Comparison of ENCODE assay signal across 10 mouse cellular contexts in genomic region chr5:92763546-92763952, GRCm38 (mm10).
DNase-seq lines count a peak whose midpoint lies in the region; ATAC-seq and TF ChIP-seq lines count a peak whose summit lies in the region.
"Had no signal": no experiment of that assay in that cellular context is flagged by ENCODE, and none has a peak within 500 bp of the region (broad histone marks: within the 10 kb centered on the region; RNA-seq: fewer than 3 reads in every experiment).

No protein-coding gene starts in this region.

- POLR2A ChIA-PET in Patski (lab: Charles Lee): interaction anchor here (1.0 to 2.1 kb wide), 6 partner anchors 9 to 93 kb away, joined by 3 to 11 read pairs (median 6); no protein-coding TSS in a partner anchor

- in situ Hi-C loops in Patski (cut with MboI; ENCODE audit: low pct_unique_long_range_greater_than_20kb): no loop called here

- CTCF ChIA-PET in Patski (lab: Charles Lee): interaction anchor here (0.8 to 3.9 kb wide), 13 partner anchors 10 to 196 kb away, joined by 3 to 20 read pairs (median 4); no protein-coding TSS in a partner anchor

- H3K27me3 ChIP-seq in hindbrain, embryonic 10.5 days (ENCODE audit: insufficient read depth, poor library complexity, severe bottlenecking): no peaks in the 10 kb centered on the region
- H3K27me3 ChIP-seq in hindbrain, embryonic 16.5 days (replicated peaks; ENCODE audit: control insufficient read depth, insufficient read depth, low read length): no peaks in the 10 kb centered on the region
- no peaks in the 10 kb centered on the region for H3K27me3 ChIP-seq in Patski
- no peaks in the 10 kb centered on the region for H3K27me3 ChIP-seq in kidney, embryonic 16.5 days (ENCODE audit: insufficient read depth, low read length)
- H3K27me3 ChIP-seq: liver, embryonic 13.5 days had no signal

- no peak for ATAC-seq in hindbrain, embryonic 16.5 days
- ATAC-seq in Patski: peak; percentile 79
- peak; percentile 40; the same call in 1 of the 2 replicates for ATAC-seq in kidney, embryonic 16.5 days (ENCODE audit: low FRiP score, low TSS enrichment)

- no peak overlapping the region for H3K4me3 ChIP-seq in hindbrain, embryonic 10.5 days
- no peak overlapping the region for H3K4me3 ChIP-seq in hindbrain, embryonic 16.5 days (ENCODE audit: low read length)
- H3K4me3 ChIP-seq in kidney, embryonic 16.5 days (ENCODE audit: low read length): no peak overlapping the region
- H3K4me3 ChIP-seq: liver, embryonic 13.5 days had no signal

- 31% methylated on average over 4 of the region's 4 CpGs for WGBS in hindbrain, embryonic 10.5 days
- 36% methylated on average over 4 of the region's 4 CpGs for WGBS in hindbrain, embryonic 16.5 days
- 10% methylated on average over 4 of the region's 4 CpGs for WGBS in kidney, embryonic 16.5 days

- H3K27ac ChIP-seq in hindbrain, embryonic 10.5 days: no peak overlapping the region
- H3K27ac ChIP-seq in hindbrain, embryonic 16.5 days (ENCODE audit: low read depth, low read length): no peak overlapping the region
- H3K27ac ChIP-seq in kidney, embryonic 16.5 days (ENCODE audit: low read length): peak overlapping the region; percentile 1; the same call in 1 of the 2 replicates
- H3K27ac ChIP-seq: liver, embryonic 13.5 days had no signal

- H3K9ac ChIP-seq in hindbrain, embryonic 16.5 days (ENCODE audit: low read depth, low read length): no peak overlapping the region
- no peak overlapping the region for H3K9ac ChIP-seq in kidney, embryonic 16.5 days (replicated peaks; ENCODE audit: low read length)
- H3K9ac ChIP-seq: liver, embryonic 13.5 days had no signal

- TF ChIP-seq CTCF in Patski (IDR thresholded peaks at IDR 0.05): peak; percentile 26

- no peaks in the 10 kb centered on the region for H3K9me3 ChIP-seq in hindbrain, embryonic 10.5 days
- H3K9me3 ChIP-seq in hindbrain, embryonic 16.5 days (ENCODE audit: control insufficient read depth, low read length): no peaks in the 10 kb centered on the region
- H3K9me3 ChIP-seq in kidney, embryonic 16.5 days (ENCODE audit: low read length): no peaks in the 10 kb centered on the region
- H3K9me3 ChIP-seq: liver, embryonic 13.5 days had no signal

- H3K36me3 ChIP-seq in hindbrain, embryonic 10.5 days: no peaks in the 10 kb centered on the region
- no peaks in the 10 kb centered on the region for H3K36me3 ChIP-seq in hindbrain, embryonic 16.5 days (ENCODE audit: control insufficient read depth, insufficient read depth, low read length)
- H3K36me3 ChIP-seq in kidney, embryonic 16.5 days (ENCODE audit: insufficient read depth, low read length): no peaks in the 10 kb centered on the region
- H3K36me3 ChIP-seq: liver, embryonic 13.5 days had no signal

- peaks cover 34% of the 10 kb centered on the region; the same call in 1 of the 2 replicates for H3K4me1 ChIP-seq in hindbrain, embryonic 10.5 days (replicated peaks)
- H3K4me1 ChIP-seq in hindbrain, embryonic 16.5 days (ENCODE audit: control insufficient read depth, insufficient read depth, low read depth, low read length): no peaks in the 10 kb centered on the region
- H3K4me1 ChIP-seq in kidney, embryonic 16.5 days (ENCODE audit: insufficient read depth, low read length): peaks cover 41% of the 10 kb centered on the region

- H3K4me2 ChIP-seq in hindbrain, embryonic 16.5 days (ENCODE audit: low read length): no peak overlapping the region
- no peak overlapping the region for H3K4me2 ChIP-seq in kidney, embryonic 16.5 days (replicated peaks; ENCODE audit: low read depth, low read length)
- H3K4me2 ChIP-seq: liver, embryonic 13.5 days had no signal

- peak; percentile 12 for DNase-seq in hindbrain, embryonic 10.5 days (ENCODE audit: low spot score)
- peak; percentile 85 for DNase-seq in Patski (ENCODE audit: low read depth, low spot score)
- DNase-seq in fibroblast of lung, adult 2 months (ENCODE audit: low read depth): peak; percentile 46
- DNase-seq in layer of hippocampus, adult 11-12 months (ENCODE audit: low spot score): no peak
- DNase-seq in spleen, postnatal 10 days (ENCODE audit: low spot score in 2 of 2): no peak
- no peak for DNase-seq in right cerebral cortex, adult 18-20 months
- DNase-seq: cerebellum, postnatal 36 days; liver, embryonic 13.5 days had no signal

Comparison
In these comparisons a context has a peak if more than half of its experiments do, and no peak if none do; other contexts are left out.
1. DNase-seq: peak in hindbrain, embryonic 10.5 days (single experiment), Patski (single experiment) and fibroblast of lung, adult 2 months (single experiment); none in layer of hippocampus, adult 11-12 months (single experiment), spleen, postnatal 10 days (0 of 2) and right cerebral cortex, adult 18-20 months (single experiment).